Mouse (Mus musculus): ENCODE measurements around the gene Ovol1. TPM values are rescaled to one million over a fixed set of nuclear protein-coding genes. Genes with fewer than 3 reads are reported as not detected.

The Ovol1 gene
- polyA plus RNA-seq, 1 experiment from 2014 or later = 0.35 TPM

DNA sequence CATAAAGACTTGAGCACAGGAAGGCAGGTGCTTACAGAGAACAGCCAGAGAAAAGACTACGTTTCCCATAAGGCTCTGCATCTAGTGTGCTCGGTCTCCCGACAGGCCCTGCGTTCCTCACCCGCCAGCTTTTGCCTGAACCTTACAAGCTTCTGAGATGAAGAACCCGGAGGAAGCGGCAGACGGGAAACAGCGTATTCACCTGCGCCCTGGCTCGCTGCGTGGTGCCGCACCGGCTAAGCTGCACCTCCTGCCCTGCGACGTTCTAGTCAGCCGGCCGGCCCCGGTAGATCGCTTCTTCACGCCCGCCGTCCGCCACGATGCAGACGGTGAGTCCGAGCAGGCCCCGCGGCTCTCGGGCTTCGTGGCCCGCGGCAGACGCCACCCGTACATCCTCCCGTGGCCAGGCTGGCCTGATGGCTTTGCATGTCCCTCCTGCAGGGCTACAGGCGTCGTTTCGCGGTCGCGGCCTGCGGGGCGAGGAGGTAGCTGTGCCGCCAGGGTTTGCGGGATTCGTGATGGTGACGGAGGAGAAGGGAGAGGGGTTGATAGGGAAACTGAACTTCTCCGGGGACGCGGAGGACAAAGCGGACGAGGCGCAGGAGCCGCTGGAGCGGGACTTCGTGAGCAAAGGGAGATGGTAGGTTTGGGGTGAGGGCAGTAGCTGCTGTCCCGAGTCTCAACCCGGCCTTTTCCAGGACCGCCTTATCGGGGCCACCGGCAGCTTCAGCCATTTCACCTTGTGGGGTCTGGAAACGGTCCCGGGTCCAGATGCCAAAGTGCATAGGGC, 41.5 kb upstream of the Ovol1 start, which contains the start of gene Rnaseh2c:
Gene Rnaseh2c (plus strand): TSS at position 122 of the 790 bp plus-strand sequence.
- no peaks in the 10 kb centered on the region for H3K27me3 ChIP-seq (ENCODE audit: control insufficient read depth, insufficient read depth, low read length)
- H3K36me3 ChIP-seq (ENCODE audit: control insufficient read depth, insufficient read depth, low read length) = peaks cover 12% of the 10 kb centered on the region
- peak within 1 kb of the TSS; percentile 98 for H3K9ac ChIP-seq (ENCODE audit: low read length)
- peak within 1 kb of the TSS; percentile 82 for H3K27ac ChIP-seq (ENCODE audit: low read depth, low read length)
- WGBS = under 1% methylated on average over 64 of the region's 64 CpGs
- ATAC-seq (replicated peaks; ENCODE audit: low FRiP score) = peak; percentile 91
- H3K9me3 ChIP-seq (ENCODE audit: control insufficient read depth, low read length) = no peaks in the 10 kb centered on the region
- DNase-seq (ENCODE audit: low spot score) = peak; percentile 84
- H3K4me1 ChIP-seq (replicated peaks; ENCODE audit: control insufficient read depth, insufficient read depth, low read length) = peaks cover 5% of the 10 kb centered on the region; the same call in 1 of the 2 replicates
- peak within 1 kb of the TSS; percentile 94 for H3K4me2 ChIP-seq (ENCODE audit: low read depth, low read length, severe bottlenecking)
- H3K4me3 ChIP-seq (ENCODE audit: low read depth, low read length) = peak within 1 kb of the TSS; percentile 94

DNA sequence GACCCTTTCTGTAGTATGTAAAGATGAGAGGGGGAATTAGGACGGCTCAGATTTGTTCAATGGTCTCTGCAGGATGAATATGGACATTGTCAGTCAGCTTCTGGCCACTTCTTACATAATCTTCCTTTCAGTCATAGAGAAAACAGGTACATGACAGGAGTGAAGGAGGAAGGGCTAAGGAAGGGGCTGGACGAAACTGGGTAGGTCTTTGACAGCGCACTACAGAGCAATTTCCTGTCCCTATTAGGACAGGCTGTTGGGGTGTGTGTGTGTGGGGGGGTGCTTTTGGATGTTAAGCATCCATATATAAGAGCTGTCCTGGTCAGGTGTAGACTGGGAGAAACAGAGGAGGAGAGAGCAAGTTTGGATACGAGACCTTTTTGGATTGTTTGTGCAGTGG, 38.8 kb upstream of the Ovol1 start:
- no peak for ATAC-seq (replicated peaks; ENCODE audit: low FRiP score)
- no peaks in the 10 kb centered on the region for H3K27me3 ChIP-seq (ENCODE audit: control insufficient read depth, insufficient read depth, low read length)
- WGBS = 76% methylated on average over 4 of the region's 4 CpGs
- no peak overlapping the region for H3K4me2 ChIP-seq (ENCODE audit: low read depth, low read length, severe bottlenecking)
- peaks cover 5% of the 10 kb centered on the region; the same call in 1 of the 2 replicates for H3K36me3 ChIP-seq (ENCODE audit: control insufficient read depth, insufficient read depth, low read length)
- H3K27ac ChIP-seq (ENCODE audit: low read depth, low read length) = no peak overlapping the region
- H3K9me3 ChIP-seq (ENCODE audit: control insufficient read depth, low read length) = no peaks in the 10 kb centered on the region
- no peak for DNase-seq (ENCODE audit: low spot score)
- H3K9ac ChIP-seq (ENCODE audit: low read length) = no peak overlapping the region
- no peak overlapping the region for H3K4me3 ChIP-seq (ENCODE audit: low read depth, low read length)
- H3K4me1 ChIP-seq (replicated peaks; ENCODE audit: control insufficient read depth, insufficient read depth, low read length) = peaks cover 5% of the 10 kb centered on the region; the same call in 1 of the 2 replicates

DNA sequence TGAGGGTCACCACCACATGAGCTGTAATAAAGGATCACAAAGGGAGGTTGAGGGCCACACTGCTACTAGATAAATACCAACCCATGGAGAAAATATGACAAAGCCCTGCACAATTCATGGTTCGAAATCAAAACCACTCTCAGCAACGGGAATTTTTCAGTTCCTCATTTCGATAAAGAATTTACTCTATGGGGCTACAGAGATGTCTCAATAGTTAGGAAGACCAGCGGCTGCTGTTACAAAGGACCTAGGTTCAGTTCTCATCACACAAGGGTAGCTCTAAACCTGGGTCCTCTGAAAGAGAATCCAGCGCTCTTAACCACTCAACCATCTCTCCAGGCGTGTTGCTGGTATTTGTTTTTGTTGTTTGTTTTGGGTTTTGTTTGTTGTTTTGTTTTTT, 31.4 kb upstream of the Ovol1 start:
- H3K36me3 ChIP-seq (ENCODE audit: control insufficient read depth, insufficient read depth, low read length) = no peaks in the 10 kb centered on the region
- H3K9ac ChIP-seq (ENCODE audit: low read length) = no peak overlapping the region
- H3K9me3 ChIP-seq (ENCODE audit: control insufficient read depth, low read length) = no peaks in the 10 kb centered on the region
- no peaks in the 10 kb centered on the region for H3K4me1 ChIP-seq (replicated peaks; ENCODE audit: control insufficient read depth, insufficient read depth, low read length)
- H3K27ac ChIP-seq (ENCODE audit: low read depth, low read length) = no peak overlapping the region
- H3K27me3 ChIP-seq (ENCODE audit: control insufficient read depth, insufficient read depth, low read length) = no peaks in the 10 kb centered on the region
- H3K4me2 ChIP-seq (ENCODE audit: low read depth, low read length, severe bottlenecking) = no peak overlapping the region
- DNase-seq (ENCODE audit: low spot score) (no peak), ATAC-seq (replicated peaks; ENCODE audit: low FRiP score) (no peak)
- H3K4me3 ChIP-seq (ENCODE audit: low read depth, low read length) = no peak overlapping the region
- WGBS = 87% methylated on average over 6 of the region's 6 CpGs

- no peak overlapping the region for H3K4me3 ChIP-seq (ENCODE audit: low read depth, low read length)
- H3K27ac ChIP-seq (ENCODE audit: low read depth, low read length) = no peak overlapping the region
- no peak overlapping the region for H3K9ac ChIP-seq (ENCODE audit: low read length)
- no peaks in the 10 kb centered on the region for H3K9me3 ChIP-seq (ENCODE audit: control insufficient read depth, low read length)
- H3K27me3 ChIP-seq (ENCODE audit: control insufficient read depth, insufficient read depth, low read length) = no peaks in the 10 kb centered on the region
- WGBS = 76% methylated on average over 9 of the region's 9 CpGs
- H3K36me3 ChIP-seq (ENCODE audit: control insufficient read depth, insufficient read depth, low read length) = no peaks in the 10 kb centered on the region
- H3K4me2 ChIP-seq (ENCODE audit: low read depth, low read length, severe bottlenecking) = no peak overlapping the region
- no peaks in the 10 kb centered on the region for H3K4me1 ChIP-seq (replicated peaks; ENCODE audit: control insufficient read depth, insufficient read depth, low read length)
- no peak for DNase-seq (ENCODE audit: low spot score)
- ATAC-seq (replicated peaks; ENCODE audit: low FRiP score) = no peak
These were observed 28.7 kb upstream of the Ovol1 start for GRCm38 (mm10) chr19:5589159-5589558.

GRCm38 (mm10) chr19:5581995-5582394, 21.5 kb upstream of the Ovol1 start:
- ATAC-seq (replicated peaks; ENCODE audit: low FRiP score) = no peak
- no peak overlapping the region for H3K27ac ChIP-seq (ENCODE audit: low read depth, low read length)

GRCm38 (mm10) chr19:5580776-5581175, 20.3 kb upstream of the Ovol1 start:
- Histone ChIP-seq H3K27me3 (ENCODE audit: control insufficient read depth, insufficient read depth, low read length) (no peaks in the 10 kb centered on the region), H3K4me2 (ENCODE audit: low read depth, low read length, severe bottlenecking) (no peak overlapping the region), H3K4me3 (ENCODE audit: low read depth, low read length) (no peak overlapping the region), H3K36me3 (ENCODE audit: control insufficient read depth, insufficient read depth, low read length) (no peaks in the 10 kb centered on the region), H3K9ac (ENCODE audit: low read length) (no peak overlapping the region), H3K27ac (ENCODE audit: low read depth, low read length) (no peak overlapping the region), H3K4me1 (replicated peaks; ENCODE audit: control insufficient read depth, insufficient read depth, low read length) (no peaks in the 10 kb centered on the region), H3K9me3 (ENCODE audit: control insufficient read depth, low read length) (no peaks in the 10 kb centered on the region)
- DNase-seq (ENCODE audit: low spot score) (no peak), ATAC-seq (replicated peaks; ENCODE audit: low FRiP score) (no peak)
- 86% methylated on average over 6 of the region's 6 CpGs for WGBS

More at GRCm38 (mm10) chr19:5581995-5582394, 21.5 kb upstream of the Ovol1 start:
- Histone ChIP-seq H3K27me3 (ENCODE audit: control insufficient read depth, insufficient read depth, low read length) (no peaks in the 10 kb centered on the region), H3K4me2 (ENCODE audit: low read depth, low read length, severe bottlenecking) (no peak overlapping the region), H3K9ac (ENCODE audit: low read length) (no peak overlapping the region), H3K4me3 (ENCODE audit: low read depth, low read length) (no peak overlapping the region), H3K9me3 (ENCODE audit: control insufficient read depth, low read length) (no peaks in the 10 kb centered on the region), H3K4me1 (replicated peaks; ENCODE audit: control insufficient read depth, insufficient read depth, low read length) (no peaks in the 10 kb centered on the region), H3K36me3 (ENCODE audit: control insufficient read depth, insufficient read depth, low read length) (no peaks in the 10 kb centered on the region)
- DNase-seq (ENCODE audit: low spot score) = no peak
- WGBS = 83% methylated on average over 2 of the region's 2 CpGs

- Histone ChIP-seq H3K9me3 (ENCODE audit: control insufficient read depth, low read length) (no peaks in the 10 kb centered on the region), H3K4me3 (ENCODE audit: low read depth, low read length) (no peak overlapping the region), H3K9ac (ENCODE audit: low read length) (no peak overlapping the region), H3K36me3 (ENCODE audit: control insufficient read depth, insufficient read depth, low read length) (no peaks in the 10 kb centered on the region), H3K27me3 (ENCODE audit: control insufficient read depth, insufficient read depth, low read length) (no peaks in the 10 kb centered on the region), H3K27ac (ENCODE audit: low read depth, low read length) (no peak overlapping the region), H3K4me1 (replicated peaks; ENCODE audit: control insufficient read depth, insufficient read depth, low read length) (no peaks in the 10 kb centered on the region), H3K4me2 (ENCODE audit: low read depth, low read length, severe bottlenecking) (no peak overlapping the region)
- DNase-seq (ENCODE audit: low spot score) (no peak), ATAC-seq (replicated peaks; ENCODE audit: low FRiP score) (no peak)
- 66% methylated on average over 4 of the region's 4 CpGs for whole genome bisulfite sequencing
These were observed 19.5 kb upstream of the Ovol1 start for GRCm38 (mm10) chr19:5579971-5580370.

GRCm38 (mm10) chr19:5575336-5575735, 14.9 kb upstream of the Ovol1 start:
- DNase-seq (ENCODE audit: low spot score) (no peak), ATAC-seq (replicated peaks; ENCODE audit: low FRiP score) (no peak)
- H3K36me3 ChIP-seq (ENCODE audit: control insufficient read depth, insufficient read depth, low read length) = no peaks in the 10 kb centered on the region
- H3K9me3 ChIP-seq (ENCODE audit: control insufficient read depth, low read length) = no peaks in the 10 kb centered on the region
- H3K4me1 ChIP-seq (replicated peaks; ENCODE audit: control insufficient read depth, insufficient read depth, low read length) = no peaks in the 10 kb centered on the region
- H3K27ac ChIP-seq (ENCODE audit: low read depth, low read length) = no peak overlapping the region
- H3K4me3 ChIP-seq (ENCODE audit: low read depth, low read length) = no peak overlapping the region
- H3K4me2 ChIP-seq (ENCODE audit: low read depth, low read length, severe bottlenecking) = no peak overlapping the region
- 100% methylated on average over 1 of the region's 1 CpGs for WGBS
- H3K27me3 ChIP-seq (ENCODE audit: control insufficient read depth, insufficient read depth, low read length) = no peaks in the 10 kb centered on the region
- no peak overlapping the region for H3K9ac ChIP-seq (ENCODE audit: low read length)
